Mouse (Mus musculus) lung, adult 2 months (tissue): ENCODE measurements around the gene Nbeal1.

ENCODE experiments used
- CTCF ChIP-seq: fragments of 200-500 bp; IDR thresholded peaks from 2 replicates; pipeline ENCODE4 v1.5.1; 2011; ENCODE audit warnings: mild to moderate bottlenecking, low read length, control low read depth; ENCODE audit not compliant: insufficient read depth
- POLR2A ChIP-seq: fragments of 200-500 bp; IDR thresholded peaks from 2 replicates; pipeline ENCODE4 v1.6.1; 2011; ENCODE audit warnings: low read depth, mild to moderate bottlenecking, control low read depth, low read length, borderline replicate concordance; ENCODE audit errors: extremely low read depth

DNA sequence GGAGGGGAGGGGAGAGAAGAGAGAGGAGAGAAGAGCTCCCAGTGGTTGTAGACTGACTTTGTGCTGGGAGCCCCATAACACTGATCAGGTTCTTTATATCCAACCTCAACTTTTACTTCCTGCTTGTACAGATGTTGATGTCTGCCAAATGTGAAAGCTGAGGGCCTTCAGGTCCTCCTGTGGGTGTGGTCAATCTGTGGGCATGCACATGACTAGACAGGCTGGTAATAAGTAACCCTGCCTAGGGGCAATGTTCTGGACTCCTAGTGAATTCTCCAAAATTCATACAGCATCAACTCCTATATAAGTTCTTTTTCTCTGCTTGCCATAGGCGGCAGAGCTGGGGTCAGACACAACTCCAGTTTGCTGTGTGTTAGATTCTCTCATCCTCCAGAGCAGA lies 181.2 kb downstream of the Nbeal1 start:
- TF ChIP-seq CTCF (no peak), POLR2A (no peak)
